Mouse (Mus musculus) limb, embryonic 11.5 days (tissue): ENCODE measurements around the gene Gm49373. TPM values are rescaled to one million over a fixed set of nuclear protein-coding genes. Genes with fewer than 3 reads are reported as not detected.
"Not testable (repeated sequence)": the region's sequence is repeated elsewhere in the genome, so short reads cannot be mapped to it uniquely, and the experiment has no call there.

Source experiments
- ATAC-seq: fragments of 200-750 bp; cut with Nextera tagmentation; 2 replicates; pipeline ENCODE4 v1.8.0; 2017; ENCODE audit warnings: low read depth; ENCODE audit not compliant: insufficient number of reproducible peaks, low FRiP score, low TSS enrichment
- DNase-seq: peaks from one replicate; pipeline ENCODE4 v3.0.0-alpha.2; 2015; ENCODE audit warnings: low spot score
- H3K27ac ChIP-seq: fragments of 300-500 bp; sonication (generic); replicated peaks from 2 replicates; pipeline ENCODE4 v1.5.1; 2014; ENCODE audit warnings: low read depth, mild to moderate bottlenecking, low read length
- H3K27me3 ChIP-seq: fragments of 300-500 bp; sonication (generic); 2 replicates; pipeline ENCODE4 v1.6.1; 2014; ENCODE audit warnings: mild to moderate bottlenecking, low read length, mixed read lengths; ENCODE audit not compliant: control insufficient read depth, insufficient read depth
- H3K36me3 ChIP-seq: fragments of 300-500 bp; sonication (generic); 2 replicates; pipeline ENCODE4 v1.6.1; 2014; ENCODE audit warnings: mild to moderate bottlenecking, low read length, moderate library complexity, mixed read lengths; ENCODE audit not compliant: control insufficient read depth, insufficient read depth
- H3K4me1 ChIP-seq: fragments of 300-500 bp; sonication (generic); 2 replicates; pipeline ENCODE4 v1.6.1; 2014; ENCODE audit warnings: low read length, mixed read lengths; ENCODE audit not compliant: control insufficient read depth, insufficient read depth
- H3K4me2 ChIP-seq: fragments of 300-500 bp; sonication (generic); 2 replicates; pipeline ENCODE4 v1.6.1; 2014; ENCODE audit warnings: low read depth, mild to moderate bottlenecking, moderate library complexity; ENCODE audit not compliant: severe bottlenecking
- H3K4me3 ChIP-seq: fragments of 300-500 bp; sonication (generic); 2 replicates; pipeline ENCODE4 v1.5.1; 2014; ENCODE audit warnings: low read depth, low read length
- H3K9ac ChIP-seq: fragments of 300-500 bp; sonication (generic); 2 replicates; pipeline ENCODE4 v1.6.1; 2014; ENCODE audit warnings: mild to moderate bottlenecking, low read length
- H3K9me3 ChIP-seq: fragments of 300-500 bp; sonication (generic); 2 replicates; pipeline ENCODE4 v1.6.1; 2016; ENCODE audit warnings: low read length; ENCODE audit not compliant: control insufficient read depth
- WGBS: fragments of 180-500 bp; shearing (Covaris S2); extraction: QIAGEN DNeasy Blood & Tissue Kit; methylation state at CpG from one replicate; pipeline ENCODE4 v1.1.7; 2014; 5-methylcytosine and 5-hydroxymethylcytosine counted together
- polyA plus RNA-seq: library from polyadenylated mRNA; unstranded; fragments of >200 nt; fragmentation: Nextera tagmentation; extraction: Ambion mirVana; gene quantifications from 2 replicates; pipeline ENCODE4 v1.2.1, GENCODE M21; 2014

Gm49373 gene
- polyA plus RNA-seq, 1 experiment from 2014 or later, result 0.27 TPM

- Histone ChIP-seq H3K9ac (no peak overlapping the region), H3K4me2 (no peak overlapping the region), H3K36me3 (no peaks in the 10 kb centered on the region), H3K27ac (no peak overlapping the region), H3K27me3 (no peaks in the 10 kb centered on the region), H3K4me1 (no peaks in the 10 kb centered on the region), H3K9me3 (no peaks in the 10 kb centered on the region), H3K4me3 (no peak overlapping the region)
- ATAC-seq (no peak), DNase-seq (no peak)
- WGBS, result 61% methylated on average over 10 of the region's 10 CpGs
Measured at GRCm38 (mm10) chr9:21051578-21051977, 21.3 kb downstream of the Gm49373 start.

- Histone ChIP-seq H3K4me3 (no peak overlapping the region), H3K27ac (no peak overlapping the region), H3K27me3 (peaks cover 1% of the 10 kb centered on the region; the same call in 1 of the 2 replicates), H3K4me2 (no peak overlapping the region), H3K4me1 (no peaks in the 10 kb centered on the region), H3K9ac (no peak overlapping the region), H3K36me3 (no peaks in the 10 kb centered on the region), H3K9me3 (no peaks in the 10 kb centered on the region)
- WGBS, result 81% methylated on average over 3 of the region's 3 CpGs
- DNase-seq (no peak), ATAC-seq (no peak)
Measured at GRCm38 (mm10) chr9:21045235-21045634, 27.7 kb downstream of the Gm49373 start.

- ATAC-seq, H3K4me3 ChIP-seq, H3K4me1 ChIP-seq, H3K27ac ChIP-seq, H3K4me2 ChIP-seq, H3K27me3 ChIP-seq, H3K9me3 ChIP-seq, DNase-seq, H3K9ac ChIP-seq, H3K36me3 ChIP-seq: not testable (repeated sequence)
- WGBS, result 61% methylated on average over 1 of the region's 1 CpGs
Measured at GRCm38 (mm10) chr9:21044785-21045184, 28.1 kb downstream of the Gm49373 start.

GRCm38 (mm10) chr9:21043563-21043962 lies 29.3 kb downstream of the Gm49373 start:
- WGBS, result 85% methylated on average over 4 of the region's 4 CpGs
- Histone ChIP-seq H3K36me3 (no peaks in the 10 kb centered on the region), H3K9me3 (no peaks in the 10 kb centered on the region), H3K4me2 (no peak overlapping the region), H3K4me3 (no peak overlapping the region), H3K9ac (no peak overlapping the region), H3K27me3 (peaks cover 12% of the 10 kb centered on the region), H3K4me1 (no peaks in the 10 kb centered on the region), H3K27ac (no peak overlapping the region)
- DNase-seq, result no peak
- ATAC-seq, result no peak

DNA sequence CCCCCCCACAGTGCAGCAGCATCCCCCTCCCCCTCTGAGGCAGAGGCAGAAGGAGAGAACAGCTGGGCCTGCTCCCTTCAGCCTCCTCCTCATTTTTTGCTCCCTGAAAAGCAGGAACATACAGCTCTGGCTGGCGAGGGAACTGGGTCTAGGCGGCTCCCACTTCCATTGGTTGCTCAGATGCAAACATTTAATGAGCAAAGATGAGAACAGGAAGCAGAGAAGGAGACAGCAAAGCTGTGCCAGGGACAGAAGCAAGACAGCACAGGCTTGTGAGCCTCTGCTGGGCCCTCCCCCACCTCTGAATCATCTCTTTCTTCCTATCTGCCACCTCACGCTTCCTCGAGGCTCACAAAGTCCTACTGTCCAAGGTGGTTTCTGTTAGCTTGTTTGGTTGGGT lies 31.6 kb downstream of the Gm49373 start:
- H3K9ac ChIP-seq, result no peak overlapping the region
- H3K36me3 ChIP-seq, result no peaks in the 10 kb centered on the region
- H3K27ac ChIP-seq, result no peak overlapping the region
- ATAC-seq (no peak), DNase-seq (no peak)
- no peak overlapping the region for H3K4me3 ChIP-seq
- no peaks in the 10 kb centered on the region for H3K9me3 ChIP-seq
- peaks cover 8% of the 10 kb centered on the region for H3K4me1 ChIP-seq
- 52% methylated on average over 4 of the region's 4 CpGs for WGBS
- peaks cover 35% of the 10 kb centered on the region for H3K27me3 ChIP-seq
- no peak overlapping the region for H3K4me2 ChIP-seq

GRCm38 (mm10) chr9:21039779-21040178 lies 33.1 kb downstream of the Gm49373 start:
- Histone ChIP-seq H3K27ac (no peak overlapping the region), H3K4me2 (no peak overlapping the region), H3K9ac (no peak overlapping the region), H3K9me3 (no peaks in the 10 kb centered on the region), H3K4me1 (peaks cover 10% of the 10 kb centered on the region), H3K27me3 (peaks cover 50% of the 10 kb centered on the region), H3K4me3 (no peak overlapping the region), H3K36me3 (no peaks in the 10 kb centered on the region)
- DNase-seq (no peak), ATAC-seq (no peak)
- 75% methylated on average over 3 of the region's 3 CpGs for WGBS

DNA sequence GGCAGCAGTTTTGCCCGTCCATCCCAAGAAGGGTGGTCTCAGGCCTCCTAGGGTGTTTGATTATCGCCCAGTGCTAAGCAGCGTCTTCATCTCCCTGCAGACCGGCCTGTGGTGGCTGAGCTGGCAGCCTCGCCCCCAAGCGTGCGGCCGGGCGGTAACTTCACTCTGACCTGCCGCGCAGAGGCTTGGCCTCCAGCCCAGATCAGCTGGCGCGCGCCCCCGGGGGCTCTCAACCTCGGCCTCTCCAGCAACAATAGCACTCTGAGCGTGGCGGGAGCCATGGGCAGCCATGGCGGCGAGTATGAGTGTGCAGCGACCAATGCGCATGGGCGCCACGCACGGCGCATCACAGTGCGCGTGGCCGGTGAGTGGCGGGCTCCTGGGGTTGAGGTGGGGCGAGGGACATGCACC lies 35.4 kb downstream of the Gm49373 start:
- peak overlapping the region; percentile 66 for H3K4me2 ChIP-seq
- WGBS, result 3% methylated on average over 31 of the region's 31 CpGs
- ATAC-seq (no peak), DNase-seq (peak; percentile 50)
- H3K9ac ChIP-seq, result peak overlapping the region; percentile 55
- H3K9me3 ChIP-seq, result no peaks in the 10 kb centered on the region
- no peaks in the 10 kb centered on the region for H3K36me3 ChIP-seq
- peaks cover 72% of the 10 kb centered on the region for H3K27me3 ChIP-seq
- H3K27ac ChIP-seq, result no peak overlapping the region
- H3K4me1 ChIP-seq, result peaks cover 24% of the 10 kb centered on the region
- H3K4me3 ChIP-seq, result peak overlapping the region; percentile 34

DNA sequence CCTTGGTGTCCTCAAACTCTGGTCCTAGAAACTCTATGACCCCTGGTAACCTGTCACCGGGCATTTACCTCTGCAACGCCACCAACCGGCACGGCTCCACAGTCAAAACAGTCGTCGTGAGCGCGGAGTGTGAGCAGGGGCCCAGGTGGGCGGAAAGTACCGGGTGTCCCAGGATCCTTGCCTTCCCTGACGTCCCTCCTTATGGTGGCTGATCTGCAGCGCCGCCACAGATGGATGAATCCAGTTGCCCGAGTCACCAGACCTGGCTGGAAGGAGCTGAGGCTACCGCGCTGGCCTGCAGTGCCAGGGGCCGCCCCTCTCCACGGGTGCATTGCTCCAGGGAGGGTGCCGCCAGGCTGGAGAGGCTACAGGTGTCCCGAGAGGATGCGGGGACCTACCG lies 36.2 kb downstream of the Gm49373 start:
- Histone ChIP-seq H3K9ac (no peak overlapping the region), H3K36me3 (no peaks in the 10 kb centered on the region), H3K9me3 (no peaks in the 10 kb centered on the region), H3K27ac (no peak overlapping the region), H3K4me1 (peaks cover 24% of the 10 kb centered on the region), H3K4me2 (no peak overlapping the region), H3K27me3 (peaks cover 80% of the 10 kb centered on the region), H3K4me3 (no peak overlapping the region)
- ATAC-seq (no peak), DNase-seq (peak; percentile 43)
- 3% methylated on average over 22 of the region's 22 CpGs for WGBS

GRCm38 (mm10) chr9:21036161-21036560 lies 36.7 kb downstream of the Gm49373 start:
- ATAC-seq (no peak), DNase-seq (no peak)
- 7% methylated on average over 20 of the region's 20 CpGs for WGBS
- H3K27me3 ChIP-seq, result peaks cover 82% of the 10 kb centered on the region
- peaks cover 25% of the 10 kb centered on the region for H3K4me1 ChIP-seq
- no peak overlapping the region for H3K9ac ChIP-seq
- H3K4me2 ChIP-seq, result no peak overlapping the region
- H3K4me3 ChIP-seq, result no peak overlapping the region
- H3K27ac ChIP-seq, result no peak overlapping the region
- H3K36me3 ChIP-seq, result no peaks in the 10 kb centered on the region
- H3K9me3 ChIP-seq, result no peaks in the 10 kb centered on the region
